Mouse (Mus musculus) left cerebral cortex, postnatal 10 days (tissue): ENCODE results near the gene Arhgef40. TPM values are rescaled to one million over a fixed set of nuclear protein-coding genes. Genes with fewer than 3 reads are reported as not detected.
"Not testable (repeated sequence)": the region's sequence is repeated elsewhere in the genome, so short reads cannot be mapped to it uniquely, and the experiment has no call there.

Experiments used
- DNase-seq, 2 experiments: peaks; one replicate each; pipeline ENCODE4 v3.0.0; 2021 to 2022; ENCODE audit warnings: low spot score in 2 of 2, mixed read lengths in 1 of 2; ENCODE audit errors: extremely low spot score in 1 of 2
- intact Hi-C: fragments of 180-260 bp; cut with DNase I; formaldehyde crosslinking; loops from one replicate; pipeline ENCODE4 v1.15.1; 2025
- total RNA-seq, 2 experiments: library from RNA; stranded (reverse); gene quantifications; 2 replicates each; pipeline ENCODE4 v1.2.3; 2021

The Arhgef40 gene
- total RNA-seq, 2 experiments from 2014 or later = 32.7 to 37.1 TPM

GRCm38 (mm10) chr14:52043446-52043845 lies 58.9 kb downstream of the Arhgef40 start:
- DNase-seq = no peak
- intact Hi-C loops = no loop called here

GRCm38 (mm10) chr14:52044901-52045678 lies 60.6 kb downstream of the Arhgef40 start:
- peak in 1 of 2 experiments; percentile 49 for DNase-seq
- intact Hi-C loops = no loop called here

- no peak for DNase-seq
- intact Hi-C loops = no loop called here
Measured at GRCm38 (mm10) chr14:52045966-52046565, 61.5 kb downstream of the Arhgef40 start.

GRCm38 (mm10) chr14:52052720-52053119 lies 68.2 kb downstream of the Arhgef40 start:
- intact Hi-C loops, DNase-seq: not testable (repeated sequence)

Other genes with a start within 250 kb of the Arhgef40 start
- not detected for gene Ang4, start 211.1 kb upstream of the Arhgef40 start, total RNA-seq
- not detected for gene AY358078, start 184.7 kb upstream of the Arhgef40 start, total RNA-seq
- gene Ear6, start 131.0 kb upstream of the Arhgef40 start, total RNA-seq = not detected
- gene Mettl17, start 99.9 kb upstream of the Arhgef40 start, total RNA-seq = 10 to 100 TPM; 35.5 to 42.4 TPM
- gene Slc39a2, start 91.8 kb upstream of the Arhgef40 start, total RNA-seq = 1 to 10 TPM; 3.6 to 4.5 TPM
- 100 to 1,000 TPM; 337 to 367 TPM for gene Ndrg2, start 70.6 kb upstream of the Arhgef40 start, total RNA-seq
- not detected for gene Tppp2, start 66.3 kb upstream of the Arhgef40 start, total RNA-seq
- gene Rnase13, start 61.9 kb upstream of the Arhgef40 start, total RNA-seq = not detected
- not detected for gene Tmem253, start 30.9 kb downstream of the Arhgef40 start, total RNA-seq
- 10 to 100 TPM; 30.2 to 32.4 TPM for gene Zfp219, start 36.0 kb downstream of the Arhgef40 start, total RNA-seq
- not detected for gene Olfr221, start 57.7 kb downstream of the Arhgef40 start, total RNA-seq
- gene Hnrnpc, start 119.3 kb downstream of the Arhgef40 start, total RNA-seq = 100 to 1,000 TPM; 188 to 191 TPM
- 1 to 10 TPM; 3.7 to 3.8 TPM for gene Rpgrip1, start 126.0 kb downstream of the Arhgef40 start, total RNA-seq
- gene Supt16, start 212.7 kb downstream of the Arhgef40 start, total RNA-seq = 10 to 100 TPM; 48.3 to 53.1 TPM